Mouse (Mus musculus) heart, embryonic 15.5 days (tissue): ENCODE data around the gene Arhgap6. TPM values are rescaled to one million over a fixed set of nuclear protein-coding genes. Genes with fewer than 3 reads are reported as not detected.
A peak's percentile ranks its signal among the peaks of the same experiment; 100 is the strongest.

Source experiments
- ATAC-seq: fragments of 200-750 bp; cut with Nextera tagmentation; replicated peaks from 2 replicates; pipeline ENCODE4 v1.8.0; 2017; ENCODE audit warnings: low read depth, moderate TSS enrichment; ENCODE audit not compliant: insufficient number of reproducible peaks, insufficient read depth, low FRiP score
- H3K27ac ChIP-seq: fragments of 300-500 bp; sonication (generic); 2 replicates; pipeline ENCODE4 v1.5.1; 2015; ENCODE audit warnings: mild to moderate bottlenecking, inconsistent platforms
- H3K27me3 ChIP-seq: fragments of 300-500 bp; sonication (generic); 2 replicates; pipeline ENCODE4 v1.6.1; 2015; ENCODE audit warnings: inconsistent platforms
- H3K36me3 ChIP-seq: fragments of 300-500 bp; sonication (generic); 2 replicates; pipeline ENCODE4 v1.6.1; 2015; ENCODE audit warnings: mild to moderate bottlenecking, inconsistent platforms
- H3K4me1 ChIP-seq: fragments of 300-500 bp; sonication (generic); replicated peaks from 2 replicates; pipeline ENCODE4 v1.6.1; 2015; ENCODE audit warnings: inconsistent platforms
- H3K4me2 ChIP-seq: fragments of 300-500 bp; sonication (generic); 2 replicates; pipeline ENCODE4 v1.6.1; 2015; ENCODE audit warnings: inconsistent platforms, mild to moderate bottlenecking, moderate library complexity
- H3K4me3 ChIP-seq: fragments of 300-500 bp; sonication (generic); 2 replicates; pipeline ENCODE4 v1.5.1; 2015; ENCODE audit warnings: mild to moderate bottlenecking, inconsistent platforms
- H3K9ac ChIP-seq: fragments of 300-500 bp; sonication (generic); 2 replicates; pipeline ENCODE4 v1.6.1; 2015; ENCODE audit warnings: mild to moderate bottlenecking, inconsistent platforms
- H3K9me3 ChIP-seq: fragments of 300-500 bp; sonication (generic); replicated peaks from 2 replicates; pipeline ENCODE4 v1.6.1; 2016; ENCODE audit warnings: inconsistent platforms
- WGBS: fragments of 180-500 bp; shearing (Covaris S2); methylation state at CpG from one replicate; pipeline ENCODE4 v1.1.7; 2015; ENCODE audit warnings: mixed read lengths; 5-methylcytosine and 5-hydroxymethylcytosine counted together
- polyA plus RNA-seq: library from polyadenylated mRNA; unstranded; fragments of >200 nt; fragmentation: Nextera tagmentation; extraction: Ambion mirVana; gene quantifications from 2 replicates; pipeline ENCODE4 v1.2.1, GENCODE M21; 2015

Gene Arhgap6
- polyA plus RNA-seq, 1 experiment from 2014 or later, result 6.6 TPM

DNA sequence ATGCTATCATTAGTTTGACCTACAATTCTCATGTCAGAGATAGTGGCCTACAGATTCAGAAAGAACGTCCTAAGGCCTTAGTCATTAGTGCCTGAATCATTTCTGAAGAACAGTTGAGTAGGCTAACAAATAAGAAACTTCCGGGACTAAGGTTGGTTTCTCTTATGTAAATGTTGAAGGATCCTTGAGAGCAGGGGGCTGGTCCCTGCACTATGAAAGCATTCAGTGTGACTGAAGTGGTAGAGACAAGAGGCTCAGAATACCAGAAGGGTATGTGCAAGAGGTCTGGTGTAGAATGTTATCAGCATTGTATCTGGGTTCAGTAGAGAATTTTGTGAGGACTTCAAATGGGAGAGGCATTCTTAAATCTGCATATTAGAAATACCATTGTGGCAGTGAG is 185.5 kb downstream of the Arhgap6 start:
- Histone ChIP-seq H3K9ac (no peak overlapping the region), H3K9me3 (no peaks in the 10 kb centered on the region), H3K4me2 (no peak overlapping the region), H3K4me3 (no peak overlapping the region), H3K27ac (no peak overlapping the region), H3K4me1 (0 out of 2 replicates have a peak, but pooled peaks cover 3% of the 10 kb centered on the region), H3K27me3 (no peaks in the 10 kb centered on the region), H3K36me3 (no peaks in the 10 kb centered on the region)
- WGBS, result 51% methylated on average over 2 of the region's 2 CpGs
- no peak for ATAC-seq

GRCm38 (mm10) chrX:169007066-169007465 is 212.2 kb downstream of the Arhgap6 start:
- Histone ChIP-seq H3K4me2 (no peak overlapping the region), H3K9ac (no peak overlapping the region), H3K27me3 (no peaks in the 10 kb centered on the region), H3K9me3 (no peaks in the 10 kb centered on the region), H3K4me3 (no peak overlapping the region), H3K36me3 (no peaks in the 10 kb centered on the region), H3K27ac (no peak overlapping the region), H3K4me1 (no peaks in the 10 kb centered on the region)
- ATAC-seq, result no peak
- 52% methylated on average over 1 of the region's 1 CpGs for WGBS

DNA sequence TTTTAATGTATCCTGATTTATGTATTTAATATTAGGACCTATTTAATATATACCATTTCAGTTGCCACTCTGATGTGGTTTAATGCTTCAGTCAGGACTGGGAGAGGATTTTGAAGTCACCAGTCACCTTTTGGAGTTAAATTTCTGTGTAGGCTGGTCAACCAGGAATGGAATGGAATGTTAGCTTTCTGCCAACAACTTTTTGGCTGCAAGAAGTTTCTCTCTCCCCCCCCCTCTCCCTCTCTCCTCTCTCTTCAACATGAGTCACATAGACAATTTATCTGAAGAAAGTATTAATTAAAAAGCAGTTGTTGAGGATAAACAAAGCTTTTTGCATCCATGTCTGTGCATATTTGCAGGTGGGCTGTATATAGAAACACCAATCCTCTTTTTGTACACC is 217.8 kb downstream of the Arhgap6 start:
- H3K4me2 ChIP-seq, result no peak overlapping the region
- H3K36me3 ChIP-seq, result no peaks in the 10 kb centered on the region
- no peak overlapping the region for H3K27ac ChIP-seq
- no peaks in the 10 kb centered on the region for H3K4me1 ChIP-seq
- no peaks in the 10 kb centered on the region for H3K27me3 ChIP-seq
- H3K9me3 ChIP-seq, result no peaks in the 10 kb centered on the region
- ATAC-seq, result no peak
- H3K4me3 ChIP-seq, result no peak overlapping the region
- no peak overlapping the region for H3K9ac ChIP-seq

GRCm38 (mm10) chrX:169034390-169034789 is 239.5 kb downstream of the Arhgap6 start:
- H3K9ac ChIP-seq, result no peak overlapping the region
- no peak overlapping the region for H3K4me3 ChIP-seq
- H3K4me2 ChIP-seq, result no peak overlapping the region
- 85% methylated on average over 1 of the region's 1 CpGs for WGBS
- H3K4me1 ChIP-seq, result no peaks in the 10 kb centered on the region
- no peak for ATAC-seq
- H3K27ac ChIP-seq, result no peak overlapping the region
- H3K27me3 ChIP-seq, result no peaks in the 10 kb centered on the region
- H3K9me3 ChIP-seq, result no peaks in the 10 kb centered on the region
- H3K36me3 ChIP-seq, result no peaks in the 10 kb centered on the region

GRCm38 (mm10) chrX:169036403-169037296 is 241.8 kb downstream of the Arhgap6 start:
- 13% methylated on average over 31 of the region's 32 CpGs for WGBS
- Histone ChIP-seq H3K9ac (peak overlapping the region; percentile 40; the same call in 1 of the 2 replicates), H3K27me3 (no peaks in the 10 kb centered on the region), H3K27ac (no peak overlapping the region), H3K9me3 (no peaks in the 10 kb centered on the region), H3K4me3 (peak overlapping the region; percentile 54), H3K36me3 (no peaks in the 10 kb centered on the region), H3K4me2 (peak overlapping the region; percentile 67), H3K4me1 (no peaks in the 10 kb centered on the region)
- ATAC-seq, result peak; percentile 93

DNA sequence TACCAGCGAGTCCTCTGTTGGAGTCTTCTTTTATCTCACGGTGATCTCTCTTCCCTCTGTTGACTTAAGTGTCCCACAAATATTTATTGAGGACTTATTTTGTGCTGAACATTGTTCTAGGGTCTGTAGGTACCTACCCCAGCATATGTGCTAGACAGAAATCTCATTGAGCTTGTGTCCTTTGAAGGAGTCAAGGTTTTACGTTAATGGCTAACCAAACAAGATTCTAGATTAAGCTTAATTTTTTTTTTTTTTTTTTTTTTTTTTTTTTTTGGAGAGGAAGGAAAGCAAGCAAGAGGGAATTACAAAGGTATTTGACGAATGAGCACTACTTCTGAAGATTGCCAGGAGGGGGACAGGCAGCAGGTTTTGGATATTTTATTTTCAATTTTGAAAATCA is 242.5 kb downstream of the Arhgap6 start:
- no peaks in the 10 kb centered on the region for H3K9me3 ChIP-seq
- peak overlapping the region; percentile 67 for H3K4me2 ChIP-seq
- H3K4me1 ChIP-seq, result no peaks in the 10 kb centered on the region
- H3K27me3 ChIP-seq, result no peaks in the 10 kb centered on the region
- no peaks in the 10 kb centered on the region for H3K36me3 ChIP-seq
- H3K4me3 ChIP-seq, result peak overlapping the region; percentile 54; the same call in 1 of the 2 replicates
- no peak overlapping the region for H3K27ac ChIP-seq
- no peak overlapping the region for H3K9ac ChIP-seq
- no peak for ATAC-seq
- WGBS, result 42% methylated on average over 4 of the region's 4 CpGs

- H3K27me3 ChIP-seq, result no peaks in the 10 kb centered on the region
- H3K9me3 ChIP-seq, result no peaks in the 10 kb centered on the region
- H3K4me2 ChIP-seq, result no peak overlapping the region
- no peak overlapping the region for H3K27ac ChIP-seq
- H3K4me3 ChIP-seq, result no peak overlapping the region
- 73% methylated on average over 1 of the region's 1 CpGs for WGBS
- H3K9ac ChIP-seq, result no peak overlapping the region
- no peak for ATAC-seq
- H3K4me1 ChIP-seq, result no peaks in the 10 kb centered on the region
- H3K36me3 ChIP-seq, result no peaks in the 10 kb centered on the region
Observed at GRCm38 (mm10) chrX:169043872-169044271, 249.0 kb downstream of the Arhgap6 start.

GRCm38 (mm10) chrX:169047595-169047994 is 252.7 kb downstream of the Arhgap6 start:
- Histone ChIP-seq H3K9me3 (no peaks in the 10 kb centered on the region), H3K4me1 (no peaks in the 10 kb centered on the region), H3K4me2 (no peak overlapping the region), H3K27me3 (no peaks in the 10 kb centered on the region), H3K4me3 (no peak overlapping the region), H3K9ac (no peak overlapping the region), H3K36me3 (no peaks in the 10 kb centered on the region), H3K27ac (no peak overlapping the region)
- WGBS, result 30% methylated on average over 3 of the region's 3 CpGs
- no peak for ATAC-seq

GRCm38 (mm10) chrX:169049550-169049949 is 254.7 kb downstream of the Arhgap6 start:
- ATAC-seq, result no peak
- Histone ChIP-seq H3K36me3 (no peaks in the 10 kb centered on the region), H3K27ac (no peak overlapping the region), H3K4me1 (no peaks in the 10 kb centered on the region; the same call in 1 of the 2 replicates), H3K27me3 (no peaks in the 10 kb centered on the region), H3K4me2 (no peak overlapping the region), H3K9me3 (no peaks in the 10 kb centered on the region), H3K9ac (no peak overlapping the region), H3K4me3 (no peak overlapping the region)

- Histone ChIP-seq H3K4me3 (no peak overlapping the region), H3K4me2 (no peak overlapping the region), H3K4me1 (no peaks in the 10 kb centered on the region; the same call in 1 of the 2 replicates), H3K36me3 (no peaks in the 10 kb centered on the region), H3K27me3 (no peaks in the 10 kb centered on the region), H3K27ac (0 out of 2 replicates have a peak overlapping the region, but pooled peaks have one; percentile 20), H3K9ac (no peak overlapping the region), H3K9me3 (no peaks in the 10 kb centered on the region)
- 30% methylated on average over 5 of the region's 5 CpGs for WGBS
- no peak; the same call in 1 of the 2 replicates for ATAC-seq
Observed at GRCm38 (mm10) chrX:169053907-169054476, 259.1 kb downstream of the Arhgap6 start.

- ATAC-seq, result no peak
- Histone ChIP-seq H3K9me3 (no peaks in the 10 kb centered on the region), H3K27me3 (no peaks in the 10 kb centered on the region), H3K36me3 (no peaks in the 10 kb centered on the region), H3K4me1 (no peaks in the 10 kb centered on the region), H3K27ac (no peak overlapping the region), H3K4me3 (no peak overlapping the region), H3K9ac (no peak overlapping the region), H3K4me2 (no peak overlapping the region)
Observed at GRCm38 (mm10) chrX:169062555-169062954, 267.7 kb downstream of the Arhgap6 start.

DNA sequence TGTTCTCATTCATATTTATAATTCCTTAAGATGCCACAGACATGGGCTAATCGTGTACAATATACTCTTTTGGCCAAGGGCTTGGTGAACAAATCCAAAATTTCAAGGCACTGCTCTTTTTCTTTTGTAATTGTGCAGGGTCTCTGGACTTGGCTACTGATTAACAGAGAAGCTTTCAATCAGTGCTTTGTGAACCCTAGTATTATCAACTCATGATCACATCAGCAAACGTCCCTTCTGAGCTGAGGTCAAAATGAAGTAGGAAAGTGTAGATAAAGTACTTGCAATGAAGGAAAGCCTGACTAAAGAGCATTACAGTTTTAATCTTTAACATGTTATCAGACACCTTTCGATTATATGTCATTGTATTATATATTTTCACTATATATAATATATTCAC is 270.4 kb downstream of the Arhgap6 start:
- Histone ChIP-seq H3K36me3 (no peaks in the 10 kb centered on the region), H3K9ac (no peak overlapping the region), H3K27me3 (no peaks in the 10 kb centered on the region), H3K27ac (no peak overlapping the region), H3K4me3 (no peak overlapping the region), H3K4me1 (no peaks in the 10 kb centered on the region), H3K4me2 (no peak overlapping the region), H3K9me3 (no peaks in the 10 kb centered on the region)
- 61% methylated on average over 3 of the region's 3 CpGs for WGBS
- no peak for ATAC-seq
